Mouse (Mus musculus) hindbrain, embryonic 15.5 days (tissue): ENCODE data around the gene Tmtc2. TPM values are rescaled to one million over a fixed set of nuclear protein-coding genes. Genes with fewer than 3 reads are reported as not detected.

Experiments
- ATAC-seq: fragments of 200-750 bp; cut with Nextera tagmentation; 2 replicates; pipeline ENCODE4 v1.8.0; 2017; ENCODE audit warnings: low read depth, moderate number of reproducible peaks, moderate TSS enrichment; ENCODE audit not compliant: low FRiP score
- H3K27ac ChIP-seq: fragments of 300-500 bp; sonication (generic); replicated peaks from 2 replicates; pipeline ENCODE4 v1.5.1; 2015; ENCODE audit warnings: mild to moderate bottlenecking, inconsistent platforms
- H3K27me3 ChIP-seq: fragments of 300-500 bp; sonication (generic); 2 replicates; pipeline ENCODE4 v1.6.1; 2015; ENCODE audit warnings: control low read depth, inconsistent platforms
- H3K36me3 ChIP-seq: fragments of 300-500 bp; sonication (generic); 2 replicates; pipeline ENCODE4 v1.6.1; 2015; ENCODE audit warnings: control low read depth, inconsistent platforms
- H3K4me1 ChIP-seq: fragments of 300-500 bp; sonication (generic); replicated peaks from 2 replicates; pipeline ENCODE4 v1.6.1; 2015; ENCODE audit warnings: control low read depth, inconsistent platforms
- H3K4me2 ChIP-seq: fragments of 300-500 bp; sonication (generic); 2 replicates; pipeline ENCODE4 v1.6.1; 2015; ENCODE audit warnings: moderate library complexity, mild to moderate bottlenecking, inconsistent platforms
- H3K4me3 ChIP-seq: fragments of 300-500 bp; sonication (generic); 2 replicates; pipeline ENCODE4 v1.5.1; 2015; ENCODE audit warnings: mild to moderate bottlenecking, inconsistent platforms
- H3K9ac ChIP-seq: fragments of 300-500 bp; sonication (generic); 2 replicates; pipeline ENCODE4 v1.6.1; 2015; ENCODE audit warnings: inconsistent platforms
- H3K9me3 ChIP-seq: fragments of 300-500 bp; sonication (generic); 2 replicates; pipeline ENCODE4 v1.6.1; 2016; ENCODE audit warnings: control low read depth, inconsistent platforms
- WGBS: fragments of 180-500 bp; shearing (Covaris S2); methylation state at CpG from one replicate; pipeline ENCODE4 v1.1.7; 2015; 5-methylcytosine and 5-hydroxymethylcytosine counted together
- polyA plus RNA-seq: library from polyadenylated mRNA; unstranded; fragments of >200 nt; fragmentation: Nextera tagmentation; extraction: Ambion mirVana; gene quantifications from 2 replicates; pipeline ENCODE4 v1.2.1, GENCODE M21; 2015

Gene Tmtc2
- polyA plus RNA-seq, 1 experiment from 2014 or later = 8.5 TPM

- Histone ChIP-seq H3K4me1 (peaks cover 12% of the 10 kb centered on the region), H3K36me3 (no peaks in the 10 kb centered on the region), H3K9ac (no peak overlapping the region), H3K4me2 (peak overlapping the region; percentile 11; the same call in 1 of the 2 replicates), H3K4me3 (no peak overlapping the region), H3K9me3 (no peaks in the 10 kb centered on the region), H3K27ac (no peak overlapping the region), H3K27me3 (no peaks in the 10 kb centered on the region)
- ATAC-seq = 0 out of 2 replicates have a peak, but pooled peaks have one; percentile 68
- WGBS = 35% methylated on average over 14 of the region's 14 CpGs
These were observed 84.1 kb downstream of the Tmtc2 start for GRCm38 (mm10) chr10:105489970-105490735.

GRCm38 (mm10) chr10:105486977-105487376 is 87.3 kb downstream of the Tmtc2 start:
- H3K9ac ChIP-seq = no peak overlapping the region
- peaks cover 10% of the 10 kb centered on the region for H3K4me1 ChIP-seq
- no peak overlapping the region for H3K4me2 ChIP-seq
- H3K27me3 ChIP-seq = no peaks in the 10 kb centered on the region
- H3K36me3 ChIP-seq = no peaks in the 10 kb centered on the region
- 24% methylated on average over 4 of the region's 4 CpGs for WGBS
- no peak overlapping the region for H3K27ac ChIP-seq
- no peak overlapping the region for H3K4me3 ChIP-seq
- H3K9me3 ChIP-seq = no peaks in the 10 kb centered on the region
- no peak for ATAC-seq

- H3K9ac ChIP-seq = no peak overlapping the region
- H3K36me3 ChIP-seq = no peaks in the 10 kb centered on the region
- 29% methylated on average over 2 of the region's 2 CpGs for WGBS
- no peak overlapping the region for H3K4me2 ChIP-seq
- H3K27me3 ChIP-seq = no peaks in the 10 kb centered on the region
- H3K4me1 ChIP-seq = peaks cover 8% of the 10 kb centered on the region
- no peaks in the 10 kb centered on the region for H3K9me3 ChIP-seq
- no peak for ATAC-seq
- H3K4me3 ChIP-seq = no peak overlapping the region
- no peak overlapping the region for H3K27ac ChIP-seq
These were observed 89.7 kb downstream of the Tmtc2 start for GRCm38 (mm10) chr10:105484355-105485094.

GRCm38 (mm10) chr10:105479771-105480170 is 94.5 kb downstream of the Tmtc2 start:
- WGBS = 33% methylated on average over 11 of the region's 11 CpGs
- Histone ChIP-seq H3K9ac (no peak overlapping the region), H3K4me2 (peak overlapping the region; percentile 32), H3K9me3 (no peaks in the 10 kb centered on the region), H3K4me3 (no peak overlapping the region), H3K4me1 (peaks cover 7% of the 10 kb centered on the region; the same call in 1 of the 2 replicates), H3K27ac (peak overlapping the region; percentile 52), H3K27me3 (no peaks in the 10 kb centered on the region), H3K36me3 (no peaks in the 10 kb centered on the region)
- ATAC-seq = peak; percentile 46; the same call in 1 of the 2 replicates

- Histone ChIP-seq H3K9ac (no peak overlapping the region), H3K4me1 (peaks cover 7% of the 10 kb centered on the region; the same call in 1 of the 2 replicates), H3K4me3 (no peak overlapping the region), H3K36me3 (no peaks in the 10 kb centered on the region), H3K4me2 (no peak overlapping the region), H3K27ac (no peak overlapping the region), H3K27me3 (no peaks in the 10 kb centered on the region), H3K9me3 (no peaks in the 10 kb centered on the region)
- WGBS = 80% methylated on average over 18 of the region's 18 CpGs
- ATAC-seq = no peak
These were observed 96.5 kb downstream of the Tmtc2 start for GRCm38 (mm10) chr10:105477623-105478238.

GRCm38 (mm10) chr10:105474162-105474830 is 100.0 kb downstream of the Tmtc2 start:
- Histone ChIP-seq H3K36me3 (no peaks in the 10 kb centered on the region), H3K27me3 (no peaks in the 10 kb centered on the region), H3K4me3 (no peak overlapping the region), H3K27ac (no peak overlapping the region), H3K9me3 (no peaks in the 10 kb centered on the region), H3K9ac (no peak overlapping the region), H3K4me2 (no peak overlapping the region), H3K4me1 (peaks cover 8% of the 10 kb centered on the region; the same call in 1 of the 2 replicates)
- WGBS = 55% methylated on average over 6 of the region's 6 CpGs
- ATAC-seq = no peak

- no peak overlapping the region for H3K9ac ChIP-seq
- no peak for ATAC-seq
- H3K9me3 ChIP-seq = no peaks in the 10 kb centered on the region
- 58% methylated on average over 4 of the region's 4 CpGs for WGBS
- no peaks in the 10 kb centered on the region for H3K27me3 ChIP-seq
- no peaks in the 10 kb centered on the region for H3K36me3 ChIP-seq
- H3K4me1 ChIP-seq = no peaks in the 10 kb centered on the region
- no peak overlapping the region for H3K4me2 ChIP-seq
- H3K4me3 ChIP-seq = no peak overlapping the region
- H3K27ac ChIP-seq = no peak overlapping the region
These were observed 109.9 kb downstream of the Tmtc2 start for GRCm38 (mm10) chr10:105464378-105464777.

- Histone ChIP-seq H3K27me3 (no peaks in the 10 kb centered on the region), H3K9ac (no peak overlapping the region), H3K9me3 (no peaks in the 10 kb centered on the region), H3K4me3 (no peak overlapping the region), H3K4me1 (no peaks in the 10 kb centered on the region), H3K4me2 (no peak overlapping the region), H3K36me3 (no peaks in the 10 kb centered on the region), H3K27ac (no peak overlapping the region)
- ATAC-seq = no peak
- 61% methylated on average over 8 of the region's 8 CpGs for WGBS
These were observed 120.8 kb downstream of the Tmtc2 start for GRCm38 (mm10) chr10:105453441-105453840.

- no peak for ATAC-seq
- H3K27ac ChIP-seq = no peak overlapping the region
- H3K4me3 ChIP-seq = no peak overlapping the region
- no peaks in the 10 kb centered on the region for H3K9me3 ChIP-seq
- no peaks in the 10 kb centered on the region for H3K4me1 ChIP-seq
- no peaks in the 10 kb centered on the region for H3K36me3 ChIP-seq
- no peak overlapping the region for H3K4me2 ChIP-seq
- H3K27me3 ChIP-seq = no peaks in the 10 kb centered on the region
- H3K9ac ChIP-seq = no peak overlapping the region
- WGBS = 69% methylated on average over 2 of the region's 2 CpGs
These were observed 127.1 kb downstream of the Tmtc2 start for GRCm38 (mm10) chr10:105447191-105447590.

GRCm38 (mm10) chr10:105444309-105444708 is 129.9 kb downstream of the Tmtc2 start:
- H3K36me3 ChIP-seq = no peaks in the 10 kb centered on the region
- no peak overlapping the region for H3K9ac ChIP-seq
- H3K4me3 ChIP-seq = no peak overlapping the region
- H3K27ac ChIP-seq = no peak overlapping the region
- H3K4me2 ChIP-seq = no peak overlapping the region
- ATAC-seq = no peak
- no peaks in the 10 kb centered on the region for H3K9me3 ChIP-seq
- no peaks in the 10 kb centered on the region for H3K27me3 ChIP-seq
- 88% methylated on average over 3 of the region's 3 CpGs for WGBS
- H3K4me1 ChIP-seq = no peaks in the 10 kb centered on the region

GRCm38 (mm10) chr10:105434879-105435278 is 139.4 kb downstream of the Tmtc2 start:
- H3K27ac ChIP-seq = no peak overlapping the region
- 78% methylated on average over 5 of the region's 5 CpGs for WGBS
- H3K36me3 ChIP-seq = no peaks in the 10 kb centered on the region
- H3K9ac ChIP-seq = no peak overlapping the region
- no peak for ATAC-seq
- H3K27me3 ChIP-seq = no peaks in the 10 kb centered on the region
- no peaks in the 10 kb centered on the region for H3K9me3 ChIP-seq
- H3K4me3 ChIP-seq = no peak overlapping the region
- no peaks in the 10 kb centered on the region; the same call in 1 of the 2 replicates for H3K4me1 ChIP-seq
- H3K4me2 ChIP-seq = no peak overlapping the region
